Mouse (Mus musculus): Measurements from ENCODE around the gene Map3k11. TPM values are rescaled to one million over a fixed set of nuclear protein-coding genes. Genes with fewer than 3 reads are reported as not detected.

The Map3k11 gene
- total and polyA plus RNA-seq, 3 experiments = 22.5 to 38.3 TPM; not detected in 1

- no peak overlapping the region for H3K27ac ChIP-seq (ENCODE audit: control insufficient read depth, low read depth, low read length)
- peaks cover 0 to 6% of the 10 kb centered on the region in 2 experiments for H3K36me3 ChIP-seq (ENCODE audit: control insufficient read depth in 1 of 2, insufficient read depth in 2 of 2, low read length in 2 of 2)
- TF ChIP-seq ETS1 (IDR thresholded peaks at IDR 0.05; ENCODE audit: low read depth, low read length) = no peak
- no peak for TF ChIP-seq RCOR1 (IDR thresholded peaks at IDR 0.05; ENCODE audit: low read depth, low read length)
- TF ChIP-seq TAL1 (IDR thresholded peaks at IDR 0.05; ENCODE audit: low read length) = no peak
- no peak for TF ChIP-seq GATA1 (IDR thresholded peaks at IDR 0.05; ENCODE audit: low read depth, low read length)
- DNase-seq (ENCODE audit: low read depth, low spot score) = no peak
- H3K9me3 ChIP-seq (replicated peaks; ENCODE audit: insufficient read depth, low read length) = no peaks in the 10 kb centered on the region
- no peak overlapping the region for H3K9ac ChIP-seq (ENCODE audit: control insufficient read depth, low read depth, low read length, poor library complexity, severe bottlenecking)
- H3K4me3 ChIP-seq (ENCODE audit: control insufficient read depth in 1 of 2, insufficient read depth in 1 of 2, low read depth in 2 of 2, low read length in 2 of 2) = no peak overlapping the region
- peaks cover 3% of the 10 kb centered on the region; the same call in 1 of the 2 replicates for H3K79me2 ChIP-seq (ENCODE audit: control insufficient read depth, insufficient read depth, low read length, poor library complexity)
- peaks cover 0 to 4% of the 10 kb centered on the region in 2 experiments; a peak in 1 of 4 replicates for H3K4me1 ChIP-seq (ENCODE audit: control insufficient read depth in 1 of 2, insufficient read depth in 2 of 2, low read length in 2 of 2)
- no peaks in the 10 kb centered on the region for H3K27me3 ChIP-seq (ENCODE audit: control insufficient read depth in 1 of 2, insufficient read depth in 2 of 2, low read length in 2 of 2)
These were observed 24.7 kb downstream of the Map3k11 start for GRCm38 (mm10) chr19:5713255-5713654.

- peak; percentile 79 for DNase-seq (ENCODE audit: low read depth, low spot score)
- no peak for TF ChIP-seq POLR2A (IDR thresholded peaks at IDR 0.05; ENCODE audit: control insufficient read depth in 1 of 2, insufficient read depth in 1 of 2, low read depth in 1 of 2, low read length in 2 of 2, poor library complexity in 1 of 2)
- no peak for TF ChIP-seq POLR2AphosphoS5 (IDR thresholded peaks at IDR 0.05; ENCODE audit: borderline replicate concordance, low read depth, low read length)
- no peak for TF ChIP-seq CHD1 (IDR thresholded peaks at IDR 0.05; ENCODE audit: low read depth, low read length)
- 0 out of 2 replicates have a peak, but pooled peaks have one; percentile 32 for TF ChIP-seq ETS1 (IDR thresholded peaks at IDR 0.05; ENCODE audit: low read depth, low read length)
- no peak for TF ChIP-seq JUND (IDR thresholded peaks at IDR 0.05; ENCODE audit: low read depth, low read length)
- TF ChIP-seq SIN3A (IDR thresholded peaks at IDR 0.05; ENCODE audit: low read length) = peak; percentile 70
- TF ChIP-seq USF1 (IDR thresholded peaks at IDR 0.05; ENCODE audit: low read depth, low read length) = no peak
- no peak overlapping the region for H3K27ac ChIP-seq (ENCODE audit: control insufficient read depth, low read depth, low read length)
- no peak overlapping the region for H3K4me3 ChIP-seq (ENCODE audit: control insufficient read depth in 1 of 2, insufficient read depth in 1 of 2, low read depth in 2 of 2, low read length in 2 of 2)
- no peaks in the 10 kb centered on the region for H3K27me3 ChIP-seq (ENCODE audit: control insufficient read depth in 1 of 2, insufficient read depth in 2 of 2, low read length in 2 of 2)
- H3K79me2 ChIP-seq (ENCODE audit: control insufficient read depth, insufficient read depth, low read length, poor library complexity) = peaks cover 3% of the 10 kb centered on the region; the same call in 1 of the 2 replicates
- H3K36me3 ChIP-seq (ENCODE audit: control insufficient read depth in 1 of 2, insufficient read depth in 2 of 2, low read length in 2 of 2) = peaks cover 0 to 6% of the 10 kb centered on the region in 2 experiments
- H3K9ac ChIP-seq (ENCODE audit: control insufficient read depth, low read depth, low read length, poor library complexity, severe bottlenecking) = no peak overlapping the region
- H3K4me1 ChIP-seq (ENCODE audit: control insufficient read depth in 1 of 2, insufficient read depth in 2 of 2, low read length in 2 of 2) = peaks cover 0 to 4% of the 10 kb centered on the region in 2 experiments; a peak in 1 of 4 replicates
- H3K9me3 ChIP-seq (replicated peaks; ENCODE audit: insufficient read depth, low read length) = no peaks in the 10 kb centered on the region
These were observed 25.2 kb downstream of the Map3k11 start for GRCm38 (mm10) chr19:5713730-5714129.

- H3K4me1 ChIP-seq (ENCODE audit: control insufficient read depth in 1 of 2, insufficient read depth in 2 of 2, low read length in 2 of 2) = peaks cover 0 to 4% of the 10 kb centered on the region in 2 experiments; a peak in 2 of 4 replicates
- peaks cover 3% of the 10 kb centered on the region; the same call in 1 of the 2 replicates for H3K79me2 ChIP-seq (ENCODE audit: control insufficient read depth, insufficient read depth, low read length, poor library complexity)
- no peak overlapping the region for H3K27ac ChIP-seq (ENCODE audit: control insufficient read depth, low read depth, low read length)
- no peak for TF ChIP-seq UBTF (IDR thresholded peaks at IDR 0.05; ENCODE audit: borderline replicate concordance, insufficient read depth, low read depth, low read length)
- TF ChIP-seq MAZ (IDR thresholded peaks at IDR 0.05; ENCODE audit: low read depth, low read length) = no peak
- TF ChIP-seq CTCF (IDR thresholded peaks at IDR 0.05 in 2 of 3, conservative IDR thresholded peaks at IDR 0.05 in 1 of 3; ENCODE audit: control insufficient read depth in 1 of 3, insufficient read depth in 1 of 3, low read depth in 2 of 3, low read length in 3 of 3, poor library complexity in 1 of 3, severe bottlenecking in 1 of 3) = peak; percentile 11 to 31 (median 16); a peak in 3 of 6 replicates
- TF ChIP-seq MYC (IDR thresholded peaks at IDR 0.05; ENCODE audit: low read depth, low read length) = no peak
- H3K36me3 ChIP-seq (ENCODE audit: control insufficient read depth in 1 of 2, insufficient read depth in 2 of 2, low read length in 2 of 2) = peaks cover 6 to 14% of the 10 kb centered on the region in 2 experiments
- no peak overlapping the region for H3K9ac ChIP-seq (ENCODE audit: control insufficient read depth, low read depth, low read length, poor library complexity, severe bottlenecking)
- no peaks in the 10 kb centered on the region for H3K9me3 ChIP-seq (replicated peaks; ENCODE audit: insufficient read depth, low read length)
- H3K27me3 ChIP-seq (ENCODE audit: control insufficient read depth in 1 of 2, insufficient read depth in 2 of 2, low read length in 2 of 2) = no peaks in the 10 kb centered on the region
- DNase-seq (ENCODE audit: low read depth, low spot score) = peak; percentile 38
- no peak overlapping the region for H3K4me3 ChIP-seq (ENCODE audit: control insufficient read depth in 1 of 2, insufficient read depth in 1 of 2, low read depth in 2 of 2, low read length in 2 of 2)
These were observed 27.5 kb downstream of the Map3k11 start for GRCm38 (mm10) chr19:5715793-5716688.
